Mouse (Mus musculus): ENCODE results near the gene Dxo. TPM values are rescaled to one million over a fixed set of nuclear protein-coding genes. Genes with fewer than 3 reads are reported as not detected.

Dxo gene
- polyA plus RNA-seq, 2 experiments: 52.6 to 87.6 TPM

- no peaks in the 10 kb centered on the region for H3K27me3 ChIP-seq (ENCODE audit: control insufficient read depth, insufficient read depth, low read length)
Measured at GRCm38 (mm10) chr17:34855825-34856224, 19.0 kb downstream of the Dxo start.

GRCm38 (mm10) chr17:34858670-34859069 is 21.9 kb downstream of the Dxo start:
- Histone ChIP-seq H3K4me3 (replicated peaks; ENCODE audit: low read length) (no peak overlapping the region), H3K27me3 (ENCODE audit: control insufficient read depth, insufficient read depth, low read length) (no peaks in the 10 kb centered on the region), H3K27ac (replicated peaks; ENCODE audit: low read depth, low read length) (no peak overlapping the region), H3K36me3 (ENCODE audit: control insufficient read depth, insufficient read depth, low read length) (peaks cover 32% of the 10 kb centered on the region), H3K4me1 (ENCODE audit: control insufficient read depth, insufficient read depth, low read length) (no peaks in the 10 kb centered on the region), H3K9ac (ENCODE audit: low read depth, low read length, severe bottlenecking) (no peak overlapping the region), H3K4me2 (replicated peaks; ENCODE audit: low read depth, low read length, severe bottlenecking) (no peak overlapping the region), H3K9me3 (ENCODE audit: control insufficient read depth, low read length) (no peaks in the 10 kb centered on the region)
- 85% methylated on average over 4 of the region's 4 CpGs for WGBS
- no peak for ATAC-seq (ENCODE audit: low FRiP score, low read depth)
- TF ChIP-seq POLR2A (IDR thresholded peaks at IDR 0.05; ENCODE audit: borderline replicate concordance, extremely low read depth, insufficient read depth, insufficient read length): no peak
- DNase-seq (ENCODE audit: low spot score): no peak

More at GRCm38 (mm10) chr17:34855825-34856224, 19.0 kb downstream of the Dxo start:
- H3K27ac ChIP-seq (replicated peaks; ENCODE audit: low read depth, low read length): no peak overlapping the region
- H3K4me1 ChIP-seq (ENCODE audit: control insufficient read depth, insufficient read depth, low read length): peaks cover 6% of the 10 kb centered on the region
- ATAC-seq (ENCODE audit: low FRiP score, low read depth) (peak; percentile 24; the same call in 1 of the 2 replicates), DNase-seq (ENCODE audit: low spot score) (peak; percentile 37)
- no peak for TF ChIP-seq POLR2A (IDR thresholded peaks at IDR 0.05; ENCODE audit: borderline replicate concordance, extremely low read depth, insufficient read depth, insufficient read length)
- no peak overlapping the region for H3K4me2 ChIP-seq (replicated peaks; ENCODE audit: low read depth, low read length, severe bottlenecking)
- no peak overlapping the region for H3K4me3 ChIP-seq (replicated peaks; ENCODE audit: low read length)
- H3K9me3 ChIP-seq (ENCODE audit: control insufficient read depth, low read length): no peaks in the 10 kb centered on the region
- WGBS: 33% methylated on average over 3 of the region's 3 CpGs
- H3K36me3 ChIP-seq (ENCODE audit: control insufficient read depth, insufficient read depth, low read length): peaks cover 46% of the 10 kb centered on the region
- H3K9ac ChIP-seq (ENCODE audit: low read depth, low read length, severe bottlenecking): no peak overlapping the region

DNA sequence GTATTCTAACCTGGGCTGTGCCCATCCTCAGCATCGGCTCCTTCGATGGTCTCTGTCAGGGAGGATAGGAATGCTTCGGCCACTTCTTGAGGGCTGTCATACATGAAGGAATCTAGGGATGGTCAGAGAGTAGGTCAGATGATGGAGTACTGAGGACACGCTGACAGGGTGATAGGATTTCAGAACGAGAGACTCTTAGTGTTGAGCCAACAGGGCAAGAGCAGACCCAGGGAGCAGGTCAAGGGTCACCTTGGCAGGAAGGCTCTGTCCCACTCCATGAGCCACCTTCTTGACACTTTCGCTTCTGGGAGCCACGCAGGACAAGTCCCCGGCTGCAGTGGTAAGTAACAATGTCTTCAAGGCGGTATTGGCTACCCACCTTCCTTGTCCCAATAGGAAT is 23.7 kb downstream of the Dxo start:
- 84% methylated on average over 9 of the region's 9 CpGs for WGBS
- no peaks in the 10 kb centered on the region for H3K27me3 ChIP-seq (ENCODE audit: control insufficient read depth, insufficient read depth, low read length)
- ATAC-seq (ENCODE audit: low FRiP score, low read depth): no peak
- no peak overlapping the region for H3K4me2 ChIP-seq (replicated peaks; ENCODE audit: low read depth, low read length, severe bottlenecking)
- no peak overlapping the region for H3K9ac ChIP-seq (ENCODE audit: low read depth, low read length, severe bottlenecking)
- peaks cover 15% of the 10 kb centered on the region for H3K36me3 ChIP-seq (ENCODE audit: control insufficient read depth, insufficient read depth, low read length)
- no peak for TF ChIP-seq POLR2A (IDR thresholded peaks at IDR 0.05; ENCODE audit: borderline replicate concordance, extremely low read depth, insufficient read depth, insufficient read length)
- DNase-seq (ENCODE audit: low spot score): peak; percentile 1
- no peak overlapping the region for H3K27ac ChIP-seq (replicated peaks; ENCODE audit: low read depth, low read length)
- H3K9me3 ChIP-seq (ENCODE audit: control insufficient read depth, low read length): no peaks in the 10 kb centered on the region
- no peaks in the 10 kb centered on the region for H3K4me1 ChIP-seq (ENCODE audit: control insufficient read depth, insufficient read depth, low read length)
- no peak overlapping the region for H3K4me3 ChIP-seq (replicated peaks; ENCODE audit: low read length)

- no peak overlapping the region for H3K4me3 ChIP-seq (replicated peaks; ENCODE audit: low read length)
- H3K4me2 ChIP-seq (replicated peaks; ENCODE audit: low read depth, low read length, severe bottlenecking): no peak overlapping the region
- H3K36me3 ChIP-seq (ENCODE audit: control insufficient read depth, insufficient read depth, low read length): peaks cover 5% of the 10 kb centered on the region; the same call in 1 of the 2 replicates
- no peak overlapping the region for H3K9ac ChIP-seq (ENCODE audit: low read depth, low read length, severe bottlenecking)
- 65% methylated on average over 12 of the region's 13 CpGs for WGBS
- H3K27ac ChIP-seq (replicated peaks; ENCODE audit: low read depth, low read length): no peak overlapping the region
- DNase-seq (ENCODE audit: low spot score) (no peak), ATAC-seq (ENCODE audit: low FRiP score, low read depth) (no peak)
- no peaks in the 10 kb centered on the region for H3K27me3 ChIP-seq (ENCODE audit: control insufficient read depth, insufficient read depth, low read length)
- H3K4me1 ChIP-seq (ENCODE audit: control insufficient read depth, insufficient read depth, low read length): no peaks in the 10 kb centered on the region
- H3K9me3 ChIP-seq (ENCODE audit: control insufficient read depth, low read length): no peaks in the 10 kb centered on the region
- no peak for TF ChIP-seq POLR2A (IDR thresholded peaks at IDR 0.05; ENCODE audit: borderline replicate concordance, extremely low read depth, insufficient read depth, insufficient read length)
Measured at GRCm38 (mm10) chr17:34861704-34862415, 25.0 kb downstream of the Dxo start.

- Histone ChIP-seq H3K27ac (replicated peaks; ENCODE audit: low read depth, low read length) (no peak within 1 kb of the TSS), H3K4me3 (replicated peaks; ENCODE audit: low read length) (no peak within 1 kb of the TSS), H3K27me3 (ENCODE audit: control insufficient read depth, insufficient read depth, low read length) (no peaks in the 10 kb centered on the region), H3K36me3 (ENCODE audit: control insufficient read depth, insufficient read depth, low read length) (peaks cover 2% of the 10 kb centered on the region; the same call in 1 of the 2 replicates), H3K4me2 (replicated peaks; ENCODE audit: low read depth, low read length, severe bottlenecking) (no peak within 1 kb of the TSS), H3K9me3 (ENCODE audit: control insufficient read depth, low read length) (no peaks in the 10 kb centered on the region), H3K9ac (ENCODE audit: low read depth, low read length, severe bottlenecking) (no peak within 1 kb of the TSS), H3K4me1 (ENCODE audit: control insufficient read depth, insufficient read depth, low read length) (no peaks in the 10 kb centered on the region)
- ATAC-seq (ENCODE audit: low FRiP score, low read depth): no peak
- 49% methylated on average over 8 of the region's 8 CpGs for WGBS
- no peak for TF ChIP-seq POLR2A (IDR thresholded peaks at IDR 0.05; ENCODE audit: borderline replicate concordance, extremely low read depth, insufficient read depth, insufficient read length)
- no peak for DNase-seq (ENCODE audit: low spot score)
Measured at GRCm38 (mm10) chr17:34862416-34863081, 25.7 kb downstream of the Dxo start, which contains the start of gene Cfb. TSS of gene Cfb (minus strand) at chr17:34862518.

Data from limb, embryonic 14.5 days (tissue).